Mouse (Mus musculus) lung, embryonic 14.5 days (tissue): ENCODE measurements at regions not wholly inside any gene's neighbourhood (a gene's known extent, or its start where the extent isn't known, plus 50 kb on each side); places are given as distances from the start of the nearest gene placed in this dataset.
A peak's percentile ranks its signal among the peaks of the same experiment; 100 is the strongest.

Experiments used
- ATAC-seq: fragments of 200-750 bp; cut with Nextera tagmentation; 2 replicates; pipeline ENCODE4 v1.8.0; 2017; ENCODE audit warnings: mild to moderate bottlenecking, moderate TSS enrichment, moderate library complexity; ENCODE audit not compliant: insufficient read depth
- DNase-seq: peaks from one replicate; pipeline ENCODE4 v3.0.0-alpha.2; 2015
- H3K27ac ChIP-seq: fragments of 300-500 bp; sonication (generic); 2 replicates; pipeline ENCODE4 v1.5.1; 2014; ENCODE audit warnings: low read depth, mild to moderate bottlenecking, moderate library complexity
- H3K27me3 ChIP-seq: fragments of 300-500 bp; sonication (generic); 2 replicates; pipeline ENCODE4 v1.6.1; 2014; ENCODE audit warnings: low read length, control low read depth; ENCODE audit not compliant: insufficient read depth
- H3K36me3 ChIP-seq: fragments of 300-500 bp; sonication (generic); 2 replicates; pipeline ENCODE4 v1.6.1; 2014; ENCODE audit warnings: control low read depth; ENCODE audit not compliant: insufficient read depth
- H3K4me1 ChIP-seq: fragments of 300-500 bp; sonication (generic); 2 replicates; pipeline ENCODE4 v1.6.1; 2014; ENCODE audit warnings: antibody characterized with exemption, control low read depth; ENCODE audit not compliant: insufficient read depth
- H3K4me2 ChIP-seq: fragments of 300-500 bp; sonication (generic); 2 replicates; pipeline ENCODE4 v1.6.1; 2014; ENCODE audit warnings: mild to moderate bottlenecking
- H3K4me3 ChIP-seq: fragments of 300-500 bp; sonication (generic); 2 replicates; pipeline ENCODE4 v1.5.1; 2014; ENCODE audit warnings: low read depth, low read length
- H3K9ac ChIP-seq: fragments of 300-500 bp; sonication (generic); 2 replicates; pipeline ENCODE4 v1.6.1; 2014
- H3K9me3 ChIP-seq: fragments of 300-500 bp; sonication (generic); 2 replicates; pipeline ENCODE4 v1.6.1; 2016; ENCODE audit warnings: low read depth, low read length, control low read depth
- CTCF ChIP-seq: IDR thresholded peaks from 2 replicates; pipeline ENCODE4 v1.5.1; 2016; ENCODE audit warnings: antibody characterized with exemption, low read depth
- WGBS: fragments of 180-500 bp; shearing (Covaris S2); extraction: QIAGEN DNeasy Blood & Tissue Kit; methylation state at CpG from one replicate; pipeline ENCODE4 v1.1.7; 2014; 5-methylcytosine and 5-hydroxymethylcytosine counted together

- ATAC-seq: no peak
- 72% methylated on average over 2 of the region's 2 CpGs for WGBS
These were observed 87.7 kb upstream of the Tspan7 start for GRCm38 (mm10) chrX:10397257-10397656.

GRCm38 (mm10) chrX:10411238-10411637 lies 73.7 kb upstream of the Tspan7 start:
- TF ChIP-seq CTCF: no peak

More at GRCm38 (mm10) chrX:10397257-10397656, 87.7 kb upstream of the Tspan7 start:
- no peaks in the 10 kb centered on the region for H3K4me1 ChIP-seq
- no peaks in the 10 kb centered on the region for H3K9me3 ChIP-seq
- H3K27ac ChIP-seq: no peak overlapping the region
- H3K4me2 ChIP-seq: no peak overlapping the region
- no peak overlapping the region for H3K4me3 ChIP-seq
- H3K9ac ChIP-seq: no peak overlapping the region
- no peaks in the 10 kb centered on the region for H3K27me3 ChIP-seq
- H3K36me3 ChIP-seq: no peaks in the 10 kb centered on the region
- no peak for TF ChIP-seq CTCF
- no peak for DNase-seq

GRCm38 (mm10) chrX:10422440-10422839 lies 62.5 kb upstream of the Tspan7 start:
- Histone ChIP-seq H3K27ac (no peak overlapping the region), H3K9ac (no peak overlapping the region), H3K27me3 (no peaks in the 10 kb centered on the region), H3K4me1 (no peaks in the 10 kb centered on the region), H3K9me3 (no peaks in the 10 kb centered on the region), H3K36me3 (no peaks in the 10 kb centered on the region), H3K4me2 (no peak overlapping the region), H3K4me3 (no peak overlapping the region)
- DNase-seq (peak; percentile 78), ATAC-seq (peak; percentile 93)
- WGBS: 47% methylated on average over 2 of the region's 2 CpGs
- no peak for TF ChIP-seq CTCF

More at GRCm38 (mm10) chrX:10411238-10411637, 73.7 kb upstream of the Tspan7 start:
- no peak for DNase-seq
- no peaks in the 10 kb centered on the region for H3K36me3 ChIP-seq
- no peaks in the 10 kb centered on the region for H3K4me1 ChIP-seq
- H3K9ac ChIP-seq: no peak overlapping the region
- H3K4me2 ChIP-seq: no peak overlapping the region
- WGBS: 57% methylated on average over 4 of the region's 4 CpGs
- no peaks in the 10 kb centered on the region for H3K9me3 ChIP-seq
- H3K4me3 ChIP-seq: no peak overlapping the region
- no peak overlapping the region for H3K27ac ChIP-seq
- no peaks in the 10 kb centered on the region for H3K27me3 ChIP-seq
- ATAC-seq: no peak
